Mouse (Mus musculus) limb, embryonic 10.5 days (tissue): Measurements from ENCODE around the gene Sertad1. TPM values are rescaled to one million over a fixed set of nuclear protein-coding genes. Genes with fewer than 3 reads are reported as not detected.
A peak's percentile ranks its signal among the peaks of the same experiment; 100 is the strongest.
"Not testable (repeated sequence)": the region's sequence is repeated elsewhere in the genome, so short reads cannot be mapped to it uniquely, and the experiment has no call there.

Experiments
- DNase-seq: peaks from one replicate; pipeline ENCODE4 v3.0.0-alpha.2; 2017; ENCODE audit warnings: low spot score
- H3K27ac ChIP-seq: fragments of 300-500 bp; sonication (generic); 2 replicates; pipeline ENCODE4 v1.5.1; 2016; ENCODE audit warnings: mild to moderate bottlenecking
- H3K27me3 ChIP-seq: fragments of 300-500 bp; sonication (generic); 2 replicates; pipeline ENCODE4 v1.6.1; 2016; ENCODE audit warnings: low read depth, mild to moderate bottlenecking; ENCODE audit not compliant: poor library complexity, severe bottlenecking
- H3K36me3 ChIP-seq: fragments of 300-500 bp; sonication (generic); 2 replicates; pipeline ENCODE4 v1.6.1; 2016; ENCODE audit warnings: mild to moderate bottlenecking, moderate library complexity
- H3K4me1 ChIP-seq: fragments of 300-500 bp; sonication (generic); 2 replicates; pipeline ENCODE4 v1.6.1; 2016
- H3K4me3 ChIP-seq: fragments of 300-500 bp; sonication (generic); 2 replicates; pipeline ENCODE4 v1.5.1; 2016; ENCODE audit warnings: mild to moderate bottlenecking, moderate library complexity
- H3K9me3 ChIP-seq: fragments of 300-500 bp; sonication (generic); replicated peaks from 2 replicates; pipeline ENCODE4 v1.6.1; 2016; ENCODE audit warnings: mild to moderate bottlenecking
- WGBS: fragments of 180-500 bp; shearing (Covaris S2); methylation state at CpG from one replicate; pipeline ENCODE4 v1.1.7; 2016; 5-methylcytosine and 5-hydroxymethylcytosine counted together
- polyA plus RNA-seq: library from polyadenylated mRNA; unstranded; fragments of >200 nt; fragmentation: Nextera tagmentation; extraction: Ambion mirVana; gene quantifications from 2 replicates; pipeline ENCODE4 v1.2.1, GENCODE M21; 2016

The Sertad1 gene
- polyA plus RNA-seq, 1 experiment from 2014 or later: 29.8 TPM

GRCm38 (mm10) chr7:27491856-27492255 lies 5.1 kb downstream of the Sertad1 start:
- peaks cover 9% of the 10 kb centered on the region for H3K36me3 ChIP-seq
- peaks cover 44% of the 10 kb centered on the region for H3K4me1 ChIP-seq
- no peak for DNase-seq
- 80% methylated on average over 7 of the region's 7 CpGs for WGBS
- H3K4me3 ChIP-seq: no peak overlapping the region
- H3K9me3 ChIP-seq: no peaks in the 10 kb centered on the region
- H3K27me3 ChIP-seq: no peaks in the 10 kb centered on the region
- no peak overlapping the region; the same call in 1 of the 2 replicates for H3K27ac ChIP-seq

GRCm38 (mm10) chr7:27493022-27493421 lies 6.3 kb downstream of the Sertad1 start:
- Histone ChIP-seq H3K36me3 (peaks cover 9% of the 10 kb centered on the region), H3K4me3 (no peak overlapping the region), H3K9me3 (no peaks in the 10 kb centered on the region), H3K27me3 (no peaks in the 10 kb centered on the region), H3K27ac (no peak overlapping the region), H3K4me1 (peaks cover 41% of the 10 kb centered on the region)
- DNase-seq: no peak
- 80% methylated on average over 3 of the region's 3 CpGs for WGBS

- Histone ChIP-seq H3K4me3 (no peak overlapping the region), H3K27ac (no peak overlapping the region)
- WGBS: 90% methylated on average over 5 of the region's 5 CpGs
Observed at GRCm38 (mm10) chr7:27493450-27493849, 6.7 kb downstream of the Sertad1 start.

GRCm38 (mm10) chr7:27494659-27495367 lies 8.1 kb downstream of the Sertad1 start:
- not testable (repeated sequence) for H3K36me3 ChIP-seq, H3K9me3 ChIP-seq, H3K4me3 ChIP-seq, H3K27ac ChIP-seq, DNase-seq, H3K27me3 ChIP-seq
- H3K4me1 ChIP-seq: peaks cover 30% of the 10 kb centered on the region
- WGBS: 88% methylated on average over 9 of the region's 9 CpGs

More at GRCm38 (mm10) chr7:27493450-27493849, 6.7 kb downstream of the Sertad1 start:
- Histone ChIP-seq H3K36me3 (peaks cover 9% of the 10 kb centered on the region), H3K4me1 (peaks cover 37% of the 10 kb centered on the region), H3K27me3 (no peaks in the 10 kb centered on the region), H3K9me3 (no peaks in the 10 kb centered on the region)
- DNase-seq: no peak

GRCm38 (mm10) chr7:27499036-27499435 lies 12.3 kb downstream of the Sertad1 start, which contains the start of gene Prx:
Prx (plus strand) TSS chr7:27499324.
- no peaks in the 10 kb centered on the region for H3K9me3 ChIP-seq
- H3K27ac ChIP-seq: no peak within 1 kb of the TSS; the same call in 1 of the 2 replicates
- DNase-seq: no peak
- 0 out of 2 replicates have a peak, but pooled peaks cover 9% of the 10 kb centered on the region for H3K4me1 ChIP-seq
- H3K36me3 ChIP-seq: no peaks in the 10 kb centered on the region
- WGBS: 49% methylated on average over 3 of the region's 3 CpGs
- H3K27me3 ChIP-seq: no peaks in the 10 kb centered on the region
- no peak within 1 kb of the TSS for H3K4me3 ChIP-seq

GRCm38 (mm10) chr7:27501620-27502019 lies 14.9 kb downstream of the Sertad1 start:
- Histone ChIP-seq H3K9me3 (no peaks in the 10 kb centered on the region), H3K36me3 (no peaks in the 10 kb centered on the region), H3K27me3 (no peaks in the 10 kb centered on the region), H3K4me3 (no peak overlapping the region), H3K27ac (no peak overlapping the region), H3K4me1 (peaks cover 11% of the 10 kb centered on the region)
- DNase-seq: no peak
- WGBS: 72% methylated on average over 4 of the region's 4 CpGs

GRCm38 (mm10) chr7:27506765-27507370 lies 20.2 kb downstream of the Sertad1 start:
- peak overlapping the region; percentile 54 for H3K4me3 ChIP-seq
- H3K27ac ChIP-seq: peak overlapping the region; percentile 91
- 58% methylated on average over 9 of the region's 9 CpGs for WGBS
- no peaks in the 10 kb centered on the region for H3K9me3 ChIP-seq
- H3K4me1 ChIP-seq: peaks cover 15% of the 10 kb centered on the region
- peak; percentile 46 for DNase-seq
- no peaks in the 10 kb centered on the region for H3K36me3 ChIP-seq
- no peaks in the 10 kb centered on the region for H3K27me3 ChIP-seq

GRCm38 (mm10) chr7:27507711-27508647 lies 21.3 kb downstream of the Sertad1 start:
- Histone ChIP-seq H3K36me3 (no peaks in the 10 kb centered on the region), H3K27ac (peak overlapping the region; percentile 91), H3K27me3 (no peaks in the 10 kb centered on the region), H3K4me3 (peak overlapping the region; percentile 54), H3K4me1 (peaks cover 15% of the 10 kb centered on the region), H3K9me3 (no peaks in the 10 kb centered on the region)
- peak; percentile 100 for DNase-seq
- WGBS: under 1% methylated on average over 54 of the region's 54 CpGs

- Histone ChIP-seq H3K4me3 (peak overlapping the region; percentile 54), H3K9me3 (no peaks in the 10 kb centered on the region), H3K36me3 (no peaks in the 10 kb centered on the region), H3K4me1 (peaks cover 15% of the 10 kb centered on the region), H3K27me3 (no peaks in the 10 kb centered on the region), H3K27ac (peak overlapping the region; percentile 91)
- WGBS: 25% methylated on average over 6 of the region's 6 CpGs
- peak; percentile 64 for DNase-seq
Observed at GRCm38 (mm10) chr7:27508648-27509005, 21.9 kb downstream of the Sertad1 start.

GRCm38 (mm10) chr7:27510809-27511208 lies 24.1 kb downstream of the Sertad1 start:
- Histone ChIP-seq H3K27ac (no peak overlapping the region), H3K4me3 (no peak overlapping the region), H3K4me1 (peaks cover 15% of the 10 kb centered on the region), H3K27me3 (no peaks in the 10 kb centered on the region), H3K36me3 (0 out of 2 replicates have a peak, but pooled peaks cover 2% of the 10 kb centered on the region), H3K9me3 (no peaks in the 10 kb centered on the region)
- WGBS: 83% methylated on average over 2 of the region's 2 CpGs
- no peak for DNase-seq

- no peaks in the 10 kb centered on the region for H3K9me3 ChIP-seq
- WGBS: 81% methylated on average over 9 of the region's 9 CpGs
Observed at GRCm38 (mm10) chr7:27514961-27515360, 28.3 kb downstream of the Sertad1 start.

GRCm38 (mm10) chr7:27518314-27518713 lies 31.6 kb downstream of the Sertad1 start:
- Histone ChIP-seq H3K4me1 (peaks cover 4% of the 10 kb centered on the region; the same call in 1 of the 2 replicates), H3K27me3 (no peaks in the 10 kb centered on the region), H3K27ac (no peak overlapping the region), H3K36me3 (peaks cover 34% of the 10 kb centered on the region), H3K9me3 (no peaks in the 10 kb centered on the region), H3K4me3 (no peak overlapping the region)
- no peak for DNase-seq
- WGBS: 88% methylated on average over 9 of the region's 9 CpGs

More at GRCm38 (mm10) chr7:27514961-27515360, 28.3 kb downstream of the Sertad1 start:
- no peaks in the 10 kb centered on the region for H3K4me1 ChIP-seq
- no peak overlapping the region for H3K27ac ChIP-seq
- H3K27me3 ChIP-seq: no peaks in the 10 kb centered on the region
- peaks cover 31% of the 10 kb centered on the region for H3K36me3 ChIP-seq
- DNase-seq: no peak
- no peak overlapping the region for H3K4me3 ChIP-seq
